Mouse (Mus musculus) MEL (cell line): ENCODE measurements at regions not wholly inside any gene's neighbourhood (a gene's known extent, or its start where the extent isn't known, plus 50 kb on each side); places are given as distances from the start of the nearest gene placed in this dataset.

ENCODE experiments used
- DNase-seq: peaks from one replicate; pipeline ENCODE4 v3.0.0; 2011; ENCODE audit warnings: low read depth, low spot score
- H3K27ac ChIP-seq: 2 replicates; pipeline ENCODE4 v1.5.1; 2012; ENCODE audit warnings: low read depth, mild to moderate bottlenecking, control low read depth, low read length, moderate library complexity; ENCODE audit not compliant: control insufficient read depth
- H3K27me3 ChIP-seq, 2 experiments: fragments of 150-350 bp in 1 of 2; sonication (generic) in 1 of 2; 2 replicates each; pipeline ENCODE4 v1.6.1; 2012; ENCODE audit warnings: low read length in 2 of 2, mild to moderate bottlenecking in 2 of 2, improper control_type of control experiment in 1 of 2, moderate library complexity in 1 of 2; ENCODE audit not compliant: insufficient read depth in 2 of 2, control insufficient read depth in 1 of 2
- H3K36me3 ChIP-seq, 2 experiments: 2 replicates each; pipeline ENCODE4 v1.6.1; 2012 to 2014; ENCODE audit warnings: low read length in 2 of 2, improper control_type of control experiment in 1 of 2, inconsistent platforms in 1 of 2, mild to moderate bottlenecking in 1 of 2; ENCODE audit not compliant: insufficient read depth in 2 of 2, control insufficient read depth in 1 of 2
- H3K4me1 ChIP-seq, 2 experiments: fragments of 150-350 bp in 1 of 2; sonication (generic) in 1 of 2; 2 replicates each; pipeline ENCODE4 v1.6.1; 2012; ENCODE audit warnings: low read length in 2 of 2, improper control_type of control experiment in 1 of 2, mild to moderate bottlenecking in 1 of 2; ENCODE audit not compliant: insufficient read depth in 2 of 2, control insufficient read depth in 1 of 2
- H3K4me3 ChIP-seq, 2 experiments: fragments of 150-350 bp in 1 of 2; sonication (generic) in 1 of 2; 2 replicates each; pipeline ENCODE4 v1.5.1; 2012; ENCODE audit warnings: low read depth in 2 of 2, low read length in 2 of 2, mild to moderate bottlenecking in 2 of 2, moderate library complexity in 2 of 2, control low read depth in 1 of 2, improper control_type of control experiment in 1 of 2; ENCODE audit not compliant: control insufficient read depth in 1 of 2, insufficient read depth in 1 of 2
- H3K79me2 ChIP-seq: 2 replicates; pipeline ENCODE4 v1.6.1; 2012; ENCODE audit warnings: mild to moderate bottlenecking, low read length, moderate library complexity; ENCODE audit not compliant: control insufficient read depth, poor library complexity, insufficient read depth
- H3K9ac ChIP-seq: 2 replicates; pipeline ENCODE4 v1.6.1; 2012; ENCODE audit warnings: low read depth, mild to moderate bottlenecking, control low read depth, low read length, moderate library complexity; ENCODE audit not compliant: control insufficient read depth, poor library complexity, severe bottlenecking
- H3K9me3 ChIP-seq: fragments of 150-350 bp; sonication (generic); replicated peaks from 2 replicates; pipeline ENCODE4 v1.6.1; 2012; ENCODE audit warnings: mild to moderate bottlenecking, low read length, improper control_type of control experiment, moderate library complexity; ENCODE audit not compliant: insufficient read depth
- E2F4 ChIP-seq: IDR thresholded peaks from 2 replicates; pipeline ENCODE4 v1.6.1; 2011; ENCODE audit warnings: low read depth, low read length, improper control_type of control experiment, borderline replicate concordance
- ELF1 ChIP-seq: IDR thresholded peaks from 2 replicates; pipeline ENCODE4 v1.6.1; 2014; ENCODE audit warnings: low read depth, mild to moderate bottlenecking, inconsistent platforms, low read length, improper control_type of control experiment, moderate library complexity
- ETS1 ChIP-seq: IDR thresholded peaks from 2 replicates; pipeline ENCODE4 v1.6.1; 2012; ENCODE audit warnings: low read depth, mild to moderate bottlenecking, inconsistent platforms, low read length, improper control_type of control experiment, moderate library complexity
- GABPA ChIP-seq: IDR thresholded peaks from 2 replicates; pipeline ENCODE4 v1.6.1; 2012; ENCODE audit warnings: low read depth, mild to moderate bottlenecking, inconsistent platforms, low read length, improper control_type of control experiment, moderate library complexity
- MAX ChIP-seq: IDR thresholded peaks from 2 replicates; pipeline ENCODE4 v1.6.1; 2011; ENCODE audit warnings: low read length, improper control_type of control experiment
- MAZ ChIP-seq: IDR thresholded peaks from 2 replicates; pipeline ENCODE4 v1.6.1; 2012; ENCODE audit warnings: low read depth, mild to moderate bottlenecking, inconsistent platforms, low read length, improper control_type of control experiment
- MXI1 ChIP-seq: IDR thresholded peaks from 2 replicates; pipeline ENCODE4 v1.6.1; 2011; ENCODE audit warnings: mild to moderate bottlenecking, low read depth, low read length, improper control_type of control experiment
- MYC ChIP-seq: IDR thresholded peaks from 2 replicates; pipeline ENCODE4 v1.6.1; 2011; ENCODE audit warnings: low read depth, mild to moderate bottlenecking, low read length, improper control_type of control experiment, moderate library complexity
- NELFE ChIP-seq: IDR thresholded peaks from 2 replicates; pipeline ENCODE4 v1.6.1; 2011; ENCODE audit warnings: low read depth, low read length, improper control_type of control experiment
- NRF1 ChIP-seq: IDR thresholded peaks from 2 replicates; pipeline ENCODE4 v1.6.1; 2014; ENCODE audit warnings: low read depth, mild to moderate bottlenecking, inconsistent platforms, low read length, improper control_type of control experiment, moderate library complexity; ENCODE audit not compliant: poor library complexity, insufficient read depth, severe bottlenecking
- POLR2AphosphoS5 ChIP-seq: IDR thresholded peaks from 2 replicates; pipeline ENCODE4 v1.6.1; 2012; ENCODE audit warnings: low read depth, borderline replicate concordance, mild to moderate bottlenecking, inconsistent platforms, low read length, moderate library complexity, mixed read lengths
- TAL1 ChIP-seq: IDR thresholded peaks from 2 replicates; pipeline ENCODE4 v1.6.1; 2012; ENCODE audit warnings: mild to moderate bottlenecking, inconsistent platforms, low read length, moderate library complexity, mixed read lengths
- TBP ChIP-seq: IDR thresholded peaks from 2 replicates; pipeline ENCODE4 v1.8.0; 2011; ENCODE audit warnings: low read depth, low read length, improper control_type of control experiment
- UBTF ChIP-seq: IDR thresholded peaks from 2 replicates; pipeline ENCODE4 v1.6.1; 2012; ENCODE audit warnings: low read depth, mild to moderate bottlenecking, inconsistent platforms, low read length, improper control_type of control experiment, moderate library complexity, borderline replicate concordance; ENCODE audit not compliant: insufficient read depth
- USF1 ChIP-seq: IDR thresholded peaks from 2 replicates; pipeline ENCODE4 v1.6.1; 2014; ENCODE audit warnings: low read depth, mild to moderate bottlenecking, inconsistent platforms, low read length, improper control_type of control experiment, moderate library complexity
- USF2 ChIP-seq, 2 experiments: IDR thresholded peaks; 2 replicates each; pipeline ENCODE4 v1.6.1; 2011 to 2012; ENCODE audit warnings: improper control_type of control experiment in 2 of 2, low read length in 2 of 2, borderline replicate concordance in 1 of 2, inconsistent platforms in 1 of 2, low read depth in 1 of 2, mild to moderate bottlenecking in 1 of 2; ENCODE audit not compliant: insufficient read depth in 1 of 2
- ZMIZ1 ChIP-seq: IDR thresholded peaks from 2 replicates; pipeline ENCODE4 v1.6.1; 2012; ENCODE audit warnings: low read depth, mild to moderate bottlenecking, inconsistent platforms, low read length, improper control_type of control experiment, moderate library complexity
- ZNF384 ChIP-seq: IDR thresholded peaks from 2 replicates; pipeline ENCODE4 v1.6.1; 2012; ENCODE audit warnings: low read depth, mild to moderate bottlenecking, inconsistent platforms, low read length, improper control_type of control experiment

- Histone ChIP-seq H3K79me2 (no peaks in the 10 kb centered on the region), H3K36me3 (no peaks in the 10 kb centered on the region), H3K27me3 (peaks cover 11 to 21% of the 10 kb centered on the region in 2 experiments), H3K27ac (no peak overlapping the region), H3K9me3 (no peaks in the 10 kb centered on the region), H3K4me1 (no peaks in the 10 kb centered on the region), H3K4me3 (no peak overlapping the region), H3K9ac (no peak overlapping the region)
- DNase-seq = no peak
- no peak for TF ChIP-seq MXI1
These were observed 147.4 kb downstream of the Fam76b start for GRCm38 (mm10) chr9:13974870-13975269.

- no peak overlapping the region for H3K27ac ChIP-seq
- no peak overlapping the region for H3K9ac ChIP-seq
- no peaks in the 10 kb centered on the region for H3K79me2 ChIP-seq
- H3K36me3 ChIP-seq = no peaks in the 10 kb centered on the region
- H3K4me1 ChIP-seq = no peaks in the 10 kb centered on the region
- H3K27me3 ChIP-seq = peaks cover 17 to 24% of the 10 kb centered on the region in 2 experiments
- no peak for DNase-seq
- no peaks in the 10 kb centered on the region for H3K9me3 ChIP-seq
- H3K4me3 ChIP-seq = no peak overlapping the region
- TF ChIP-seq MXI1 = no peak
- TF ChIP-seq MAX = no peak
- no peak for TF ChIP-seq GABPA
- no peak for TF ChIP-seq UBTF
- no peak for TF ChIP-seq MAZ
- no peak for TF ChIP-seq USF1
- no peak for TF ChIP-seq MYC
- TF ChIP-seq NELFE = no peak
- TF ChIP-seq POLR2AphosphoS5 = no peak
- no peak for TF ChIP-seq ZNF384
- no peak for TF ChIP-seq ELF1
- no peak for TF ChIP-seq USF2 (IDR thresholded peaks at IDR 0.05; ENCODE audit: borderline replicate concordance in 1 of 2, insufficient read depth in 1 of 2, low read depth in 1 of 2, low read length in 2 of 2)
- TF ChIP-seq E2F4 = no peak
- no peak for TF ChIP-seq TBP
- TF ChIP-seq ETS1 = no peak
- no peak for TF ChIP-seq ZMIZ1
- TF ChIP-seq, all 39 proteins: peak for 0
These were observed 151.3 kb downstream of the Fam76b start for GRCm38 (mm10) chr9:13978842-13979241.

- TF ChIP-seq TAL1 (no peak), NRF1 (no peak), GABPA (no peak)
- DNase-seq = no peak
- H3K4me3 ChIP-seq = no peak overlapping the region
These were observed 160.0 kb downstream of the Fam76b start for GRCm38 (mm10) chr9:13987486-13987885.

More at GRCm38 (mm10) chr9:13987486-13987885, 160.0 kb downstream of the Fam76b start:
- H3K79me2 ChIP-seq = no peaks in the 10 kb centered on the region
- no peaks in the 10 kb centered on the region for H3K4me1 ChIP-seq
- no peak overlapping the region for H3K9ac ChIP-seq
- H3K27me3 ChIP-seq = peaks cover 6 to 14% of the 10 kb centered on the region in 2 experiments
- H3K27ac ChIP-seq = no peak overlapping the region
- no peaks in the 10 kb centered on the region for H3K36me3 ChIP-seq
- no peaks in the 10 kb centered on the region for H3K9me3 ChIP-seq
